Mouse (Mus musculus) G1E (cell line): ENCODE results near the gene Hoxb1.

ENCODE experiments used
- CTCF ChIP-seq: IDR thresholded peaks from 2 replicates; pipeline ENCODE4 v1.5.1; 2012; ENCODE audit warnings: low read depth, low read length, inconsistent platforms, mixed read lengths
- GATA1 ChIP-seq: IDR thresholded peaks from 2 replicates; pipeline ENCODE4 v1.6.1; 2012; ENCODE audit warnings: borderline replicate concordance, low read length, inconsistent platforms, mixed read lengths
- GATA2 ChIP-seq: IDR thresholded peaks from 2 replicates; pipeline ENCODE4 v1.6.1; 2012; ENCODE audit warnings: low read depth, low read length, inconsistent platforms, borderline replicate concordance
- TAL1 ChIP-seq: conservative IDR thresholded peaks from 2 replicates; pipeline ENCODE4 v1.6.1; 2012; ENCODE audit warnings: low read depth, low read length, inconsistent platforms, mixed read lengths

GRCm38 (mm10) chr11:96327750-96328149 is 37.8 kb upstream of the Hoxb1 start:
- no peak for TF ChIP-seq CTCF
- TF ChIP-seq TAL1, result no peak
- no peak for TF ChIP-seq GATA1
- TF ChIP-seq GATA2, result no peak
